Mouse (Mus musculus) central nervous system, embryonic 18 days (tissue): ENCODE measurements around the gene Tmem115. TPM values are rescaled to one million over a fixed set of nuclear protein-coding genes. Genes with fewer than 3 reads are reported as not detected.

Source experiments
- polyA plus RNA-seq: library from polyadenylated mRNA; depleted of rRNA; stranded (reverse); fragments of >200 nt; gene quantifications from 2 replicates; pipeline ENCODE4 v1.2.3, GENCODE M21; 2012; rRNA removed

Gene Tmem115
- 33.6 and 34.5 TPM in 2 replicates for polyA plus RNA-seq

DNA sequence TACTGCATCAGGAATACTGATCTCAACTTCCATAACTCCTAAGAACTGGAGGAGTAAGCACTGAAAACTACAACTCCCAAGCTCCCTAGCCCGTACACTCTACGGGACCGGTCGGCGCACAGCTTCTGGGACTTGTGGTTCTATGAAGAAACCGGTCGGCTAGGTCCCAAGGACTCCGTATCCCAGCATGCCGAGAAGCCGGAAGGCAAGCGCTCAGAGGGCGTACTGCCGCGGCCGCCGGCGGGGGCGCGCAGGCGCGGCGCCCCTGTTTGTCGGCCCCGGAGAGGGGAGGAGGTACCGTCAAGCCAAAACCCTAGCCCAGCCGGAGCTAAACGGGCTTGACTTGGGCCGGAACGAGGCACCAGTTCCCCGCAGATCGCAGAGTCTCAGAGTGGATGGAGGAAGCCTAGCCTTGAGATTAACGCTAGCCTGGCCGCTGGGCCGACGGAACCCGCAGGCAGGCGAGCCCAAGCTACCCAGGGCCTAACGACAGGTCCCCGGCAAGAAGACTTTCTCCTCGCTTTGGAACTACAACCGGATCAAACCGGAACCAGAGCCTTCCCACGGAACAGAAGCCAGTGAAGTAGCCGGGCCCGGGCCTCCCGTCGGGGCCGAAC, at the start of gene Tmem115:
Gene Tmem115, plus strand, starts transcription at position 155 of the 617 bp plus-strand sequence.

DNA sequence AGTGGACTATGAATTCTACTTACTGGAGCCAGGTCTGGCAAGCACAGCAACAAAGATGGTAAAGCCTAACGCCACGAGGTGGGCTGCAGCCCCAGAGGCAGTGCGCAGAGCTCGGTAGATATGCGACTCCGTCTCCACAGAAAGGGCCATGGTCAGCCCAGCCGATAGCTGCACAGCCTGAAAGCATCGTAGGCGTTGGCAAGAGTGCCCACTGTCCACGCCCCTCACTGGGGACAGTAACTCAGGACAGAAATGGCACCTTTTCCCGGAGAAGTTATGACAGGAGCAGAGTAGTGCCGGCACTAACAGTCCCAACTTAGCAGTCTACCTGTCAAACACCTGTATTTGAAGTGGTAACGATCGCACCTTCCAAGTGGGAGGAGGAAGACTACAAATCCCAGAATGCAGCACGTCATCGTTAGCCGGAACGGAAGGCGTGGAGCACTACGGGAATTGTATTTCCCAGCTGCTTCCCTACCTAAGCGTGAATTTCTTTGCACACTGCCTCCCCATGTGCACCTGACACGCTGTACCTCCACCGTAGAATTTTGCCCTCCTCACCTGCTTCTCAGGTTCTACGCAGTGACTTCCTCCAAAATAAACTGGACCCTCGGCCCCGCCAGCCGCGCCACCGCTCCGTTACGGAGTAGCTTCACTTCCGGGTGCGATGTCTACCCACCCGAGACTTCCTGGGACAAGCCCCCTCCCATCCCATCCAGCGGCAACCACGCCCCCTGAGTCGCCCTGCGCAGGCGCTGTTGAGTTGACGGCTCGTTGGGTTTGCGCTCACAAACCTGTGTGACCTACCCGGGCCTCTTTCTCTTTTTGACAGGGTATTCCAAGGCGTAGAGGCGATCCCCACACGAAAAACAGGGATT, 8.0 kb downstream of the Tmem115 start, which contains the start of the genes Cyb561d2 and Nprl2:
Gene Cyb561d2, minus strand, starts transcription at position 720 of the 878 bp plus-strand sequence.
Gene Nprl2, plus strand, starts transcription at position 753 of the 878 bp plus-strand sequence.

DNA sequence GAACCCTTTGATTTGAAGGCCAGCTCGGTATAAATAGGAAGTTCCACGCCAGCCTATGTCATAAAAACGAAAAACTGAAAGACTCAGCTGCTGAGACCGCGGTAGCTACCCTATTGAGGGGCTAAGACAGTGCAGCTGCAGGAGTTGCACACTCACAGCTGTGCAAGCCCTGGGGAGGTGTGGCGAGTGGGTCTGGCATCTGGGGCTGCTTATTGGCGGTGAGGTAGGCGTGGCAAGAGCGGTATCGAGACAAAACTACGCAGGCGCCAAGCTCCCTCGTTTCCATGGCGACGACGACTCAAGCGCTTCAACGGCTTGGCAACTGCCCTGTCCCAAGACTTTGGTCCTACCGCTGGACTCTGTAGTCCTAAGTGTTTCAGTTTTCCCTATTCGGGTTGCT, 13.3 kb downstream of the Tmem115 start, which contains the start of gene Zmynd10:
Gene Zmynd10, plus strand, starts transcription at position 273 of the 400 bp plus-strand sequence.

DNA sequence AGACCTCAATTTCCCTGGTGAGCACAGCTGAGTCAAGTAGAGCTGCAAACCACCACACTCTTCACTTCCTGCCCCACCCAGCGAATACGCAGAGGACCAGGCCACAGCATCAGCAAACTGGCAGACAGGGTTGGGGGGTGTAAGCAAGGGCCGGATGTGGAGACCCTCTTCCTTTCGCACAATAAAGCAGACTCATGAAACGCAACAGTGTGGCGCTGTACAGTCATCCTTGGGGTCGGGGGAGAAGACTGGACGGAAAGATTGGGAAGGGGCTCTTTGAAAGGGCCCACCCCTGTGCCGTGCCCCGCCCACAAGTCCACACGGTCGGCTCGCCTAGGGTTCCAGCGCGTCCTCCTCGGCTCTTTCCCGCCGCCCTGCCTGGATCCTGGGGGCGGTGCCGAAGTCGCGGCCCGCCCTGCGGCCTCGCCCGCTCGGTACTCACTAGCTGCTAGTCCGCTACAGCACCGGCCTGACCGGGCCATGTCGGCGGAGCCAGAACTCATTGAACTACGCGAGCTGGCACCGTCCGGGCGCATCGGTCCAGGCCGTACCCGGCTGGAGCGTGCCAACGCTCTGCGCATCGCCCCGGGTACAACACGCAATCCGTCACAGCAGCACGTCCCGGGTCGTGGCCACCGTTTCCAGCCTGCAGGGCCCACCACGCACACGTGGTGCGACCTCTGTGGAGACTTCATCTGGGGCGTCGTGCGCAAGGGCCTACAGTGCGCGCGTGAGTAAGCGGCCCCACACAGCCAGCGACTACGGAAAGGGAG, 17.6 kb downstream of the Tmem115 start, which contains the start of gene Rassf1:
Gene Rassf1, plus strand, starts transcription at position 439 of the 773 bp plus-strand sequence.

DNA sequence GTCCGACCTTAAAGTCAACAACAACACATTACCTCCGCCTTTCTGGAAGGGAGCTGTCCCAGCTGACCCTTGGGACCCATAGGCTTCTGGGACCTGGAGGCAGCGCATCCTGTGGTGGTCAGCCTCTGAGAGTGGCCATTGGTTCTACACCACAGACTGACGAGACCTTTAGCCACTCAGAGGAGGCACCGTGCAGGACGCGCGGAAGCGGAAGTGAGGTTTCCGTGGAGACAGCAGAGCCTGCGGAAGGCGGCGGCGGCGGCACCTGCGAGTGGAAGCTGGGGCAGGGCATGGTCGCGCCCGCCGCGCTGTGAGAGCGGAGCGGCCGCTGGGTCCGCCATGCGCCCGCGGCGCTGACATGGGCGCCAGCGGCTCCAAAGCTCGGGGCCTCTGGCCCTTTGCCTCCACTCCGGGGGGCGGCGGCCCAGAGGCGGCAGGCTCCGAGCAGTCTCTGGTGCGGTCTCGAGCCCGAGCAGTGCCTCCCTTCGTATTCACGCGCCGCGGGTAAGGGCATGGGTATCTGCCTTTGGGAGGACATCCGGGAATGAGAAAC, 29.4 kb downstream of the Tmem115 start, which contains the start of gene Tusc2:
Gene Tusc2, plus strand, starts transcription at position 227 of the 553 bp plus-strand sequence.

DNA sequence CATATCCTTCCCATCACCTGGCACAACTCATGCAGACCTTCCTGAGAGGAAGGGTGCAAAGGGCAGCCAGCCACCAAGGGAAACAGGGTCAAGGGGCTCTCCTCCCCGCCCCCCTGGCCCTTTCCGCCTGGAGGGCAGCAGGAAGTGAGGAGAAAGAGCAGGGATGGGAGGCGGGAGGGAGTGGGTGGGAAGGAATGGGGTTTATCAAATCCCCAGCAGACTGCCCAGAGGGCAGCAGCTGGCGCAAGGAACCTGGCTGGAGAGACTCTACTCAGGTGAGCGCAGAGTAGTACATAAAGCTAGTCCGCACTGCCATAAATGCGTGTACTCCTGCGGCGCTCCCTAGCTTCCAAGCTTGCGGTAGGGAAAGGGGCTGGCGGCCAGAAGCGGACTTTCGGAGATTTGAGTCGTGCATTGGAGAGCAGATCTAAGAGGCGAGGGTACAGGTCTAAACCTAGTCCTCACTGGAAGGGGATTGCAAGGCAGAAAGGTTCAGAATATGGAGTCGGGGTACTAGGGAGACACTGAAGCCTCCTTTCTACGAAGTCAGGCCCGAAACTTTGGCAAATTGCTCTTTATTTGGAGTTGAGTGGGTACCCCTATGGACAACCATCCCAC, 34.1 kb downstream of the Tmem115 start, which contains the start of gene Hyal2:
Gene Hyal2, plus strand, starts transcription at position 244 of the 618 bp plus-strand sequence.

DNA sequence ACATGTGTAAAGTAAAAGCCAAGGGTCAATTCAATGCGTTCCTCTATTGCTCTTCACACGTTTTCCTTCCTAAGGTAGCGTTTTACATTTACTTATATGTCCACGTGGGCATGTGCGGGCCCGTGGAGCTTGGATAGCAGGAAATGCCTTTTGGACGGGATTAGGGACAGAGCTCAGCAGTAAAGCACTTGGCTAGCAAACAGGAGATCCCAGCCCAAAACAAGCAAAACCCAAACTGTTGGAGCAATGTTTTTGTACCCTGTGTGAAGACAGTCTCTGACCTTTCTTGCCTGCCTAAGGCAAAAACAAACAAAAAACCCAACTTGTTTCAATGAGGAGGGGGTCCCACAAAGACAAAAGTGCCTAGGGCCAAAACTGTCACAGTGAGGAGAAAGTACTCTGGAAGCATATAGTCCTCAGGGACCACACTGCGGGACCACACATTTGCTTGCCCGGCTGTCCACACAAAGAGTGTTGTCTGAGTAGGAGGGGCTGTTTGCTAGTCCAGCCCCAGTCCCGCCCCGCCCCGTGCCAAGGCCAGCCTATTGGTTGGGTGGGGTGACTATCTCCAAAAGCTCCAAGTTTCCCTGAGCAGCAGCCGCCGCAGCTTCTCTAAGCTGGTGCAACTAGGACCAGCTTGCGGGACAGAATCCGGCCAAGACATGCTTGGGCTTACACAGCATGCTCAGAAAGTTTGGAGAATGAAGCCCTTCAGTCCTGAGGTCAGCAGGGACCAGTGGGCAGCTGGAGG, 42.8 kb downstream of the Tmem115 start, which contains the start of gene Hyal1:
Gene Hyal1, plus strand, starts transcription at position 571 of the 751 bp plus-strand sequence.

DNA sequence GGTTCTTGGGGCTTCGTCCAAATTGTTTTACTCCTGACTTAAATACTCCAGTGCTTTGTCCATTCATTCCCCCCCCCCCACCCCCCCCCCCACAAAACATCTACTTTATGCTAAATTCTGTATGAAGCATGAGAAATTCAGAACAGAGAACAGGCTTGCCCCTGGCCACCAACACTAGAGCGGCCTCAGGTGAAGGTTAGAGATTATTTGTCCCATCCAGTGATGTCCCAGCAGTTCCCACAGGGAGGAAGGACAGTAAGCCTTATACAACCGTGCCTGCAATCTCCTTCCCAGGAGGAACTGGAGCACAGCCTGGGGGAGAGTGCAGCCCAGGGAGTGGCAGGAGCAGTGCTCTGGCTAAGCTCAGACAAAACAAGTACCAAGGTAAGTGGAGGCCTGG, 44.8 kb downstream of the Tmem115 start, which contains the start of gene Naa80:
Gene Naa80, plus strand, starts transcription at position 301 of the 400 bp plus-strand sequence.

DNA sequence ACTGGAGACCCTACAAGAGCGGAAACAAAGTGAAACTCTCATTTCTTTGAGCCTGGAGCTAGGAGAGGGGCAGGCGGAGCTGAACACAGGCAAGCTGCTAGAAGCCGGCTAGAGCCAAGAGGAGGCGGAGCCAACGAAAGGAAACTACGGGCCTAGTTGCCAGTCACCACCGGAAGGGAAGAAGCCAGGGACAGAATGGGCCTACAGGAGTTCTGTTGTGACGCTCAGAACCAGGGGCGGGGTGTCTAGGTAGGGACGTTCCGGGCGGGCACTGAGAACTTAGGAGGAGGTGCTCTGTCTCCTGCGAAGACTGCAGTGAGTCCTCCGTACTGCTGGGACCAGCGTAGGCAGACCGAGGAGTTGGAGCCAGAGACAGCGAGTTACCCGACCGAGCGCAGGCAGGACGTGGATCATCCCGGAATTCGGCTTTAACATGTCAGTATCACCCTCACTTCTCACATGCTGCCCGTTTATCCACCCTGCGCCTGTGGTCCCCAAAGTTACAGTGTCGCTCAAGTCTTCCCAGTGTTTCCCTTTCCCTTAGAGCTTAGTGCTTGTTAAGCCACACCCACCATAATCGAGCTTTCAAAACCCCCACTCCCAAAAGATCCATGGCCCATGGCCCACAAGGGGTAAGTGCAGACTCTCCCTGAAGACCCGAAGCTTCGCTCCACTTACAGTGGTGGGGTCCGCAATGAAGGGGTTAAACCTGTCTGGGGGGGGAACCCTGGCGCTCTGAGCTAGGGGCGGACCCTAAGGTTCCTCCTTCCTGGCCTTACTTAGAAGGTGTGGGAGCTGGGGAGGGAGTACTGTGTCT, 47.0 kb downstream of the Tmem115 start, which contains the start of gene Hyal3:
Gene Hyal3, plus strand, starts transcription at position 318 of the 817 bp plus-strand sequence.

DNA sequence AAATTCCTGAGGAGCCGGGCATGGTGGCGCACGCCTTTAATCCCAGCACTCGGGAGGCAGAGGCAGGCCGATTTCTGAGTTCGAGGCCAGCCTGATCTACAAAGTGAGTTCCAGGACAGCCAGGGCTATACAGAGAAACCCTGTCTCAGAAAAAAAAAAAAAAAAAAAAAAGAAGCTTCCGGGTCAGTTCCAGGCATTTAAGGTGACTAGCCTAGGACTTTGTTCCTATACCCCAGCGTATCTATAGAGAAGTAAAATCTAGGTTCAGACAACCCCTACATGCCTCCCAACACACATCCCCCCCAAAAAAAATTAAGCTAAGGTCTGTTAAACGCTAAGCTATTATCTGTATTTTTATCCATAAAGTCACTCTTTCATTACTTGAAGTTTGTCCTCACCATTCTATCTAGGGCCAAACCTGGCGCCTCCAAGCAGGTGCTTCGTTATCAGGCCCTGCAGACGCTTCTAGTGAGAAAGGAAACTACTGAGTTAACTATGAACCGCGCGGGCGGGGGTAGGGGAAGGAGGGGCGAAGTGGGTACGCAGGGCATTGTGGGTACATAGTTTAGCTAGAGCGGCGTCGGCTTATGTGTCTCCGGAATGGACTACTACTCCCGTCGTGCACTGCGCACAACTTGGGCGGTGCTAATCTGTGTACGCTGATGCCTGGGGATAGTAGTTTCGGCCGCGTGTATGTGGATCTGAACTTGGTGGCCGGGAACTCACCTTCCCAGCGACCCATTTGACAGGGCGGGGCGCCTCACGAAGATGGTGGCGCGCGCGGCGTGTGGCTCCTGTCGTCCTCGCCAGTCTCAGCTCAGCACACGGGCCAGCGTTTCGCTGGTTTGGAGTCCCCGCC, 53.5 kb downstream of the Tmem115 start, which contains the start of gene Ifrd2:
Gene Ifrd2, plus strand, starts transcription at position 669 of the 859 bp plus-strand sequence.

Other genes starting within 250 kb of the Tmem115 start
- gene Mapkapk3, start 244.1 kb upstream of the Tmem115 start, polyA plus RNA-seq = 2.1 and 2.8 TPM in 2 replicates
- 8.6 and 9.7 TPM in 2 replicates for gene Cish, start 237.9 kb upstream of the Tmem115 start, polyA plus RNA-seq
- gene Hemk1, start 195.6 kb upstream of the Tmem115 start, polyA plus RNA-seq = 26.8 and 30.0 TPM in 2 replicates
- gene 6430571L13Rik, start 193.3 kb upstream of the Tmem115 start, polyA plus RNA-seq = 7.0 and 8.1 TPM in 2 replicates
- 82.7 and 88.5 TPM in 2 replicates for gene Cacna2d2, start 134.3 kb upstream of the Tmem115 start, polyA plus RNA-seq
- gene Cyb561d2, start 8.2 kb downstream of the Tmem115 start, polyA plus RNA-seq = 47.5 and 52.4 TPM in 2 replicates
- 87.7 and 93.2 TPM in 2 replicates for gene Nprl2, start 8.3 kb downstream of the Tmem115 start, polyA plus RNA-seq
- gene Zmynd10, start 13.4 kb downstream of the Tmem115 start, polyA plus RNA-seq = 8.9 and 9.6 TPM in 2 replicates
- 35.2 and 38.7 TPM in 2 replicates for gene Rassf1, start 17.6 kb downstream of the Tmem115 start, polyA plus RNA-seq
- 96.7 and 108 TPM in 2 replicates for gene Tusc2, start 29.3 kb downstream of the Tmem115 start, polyA plus RNA-seq
- gene Hyal2, start 34.0 kb downstream of the Tmem115 start, polyA plus RNA-seq = 29.8 and 30.5 TPM in 2 replicates
- gene Hyal1, start 43.0 kb downstream of the Tmem115 start, polyA plus RNA-seq = 2.5 and 2.8 TPM in 2 replicates
- 16.6 and 19.8 TPM in 2 replicates for gene Naa80, start 44.9 kb downstream of the Tmem115 start, polyA plus RNA-seq
- 1.2 and 1.5 TPM in 2 replicates for gene Hyal3, start 46.9 kb downstream of the Tmem115 start, polyA plus RNA-seq
- 20.6 and 24.7 TPM in 2 replicates for gene Ifrd2, start 53.7 kb downstream of the Tmem115 start, polyA plus RNA-seq
- 5.4 and 7.5 TPM in 2 replicates for gene Sema3b, start 75.3 kb downstream of the Tmem115 start, polyA plus RNA-seq
- 382 and 399 TPM in 2 replicates for gene Gnai2, start 101.4 kb downstream of the Tmem115 start, polyA plus RNA-seq
- 87.6 and 91.9 TPM in 2 replicates for gene Slc38a3, start 135.6 kb downstream of the Tmem115 start, polyA plus RNA-seq
- gene Gnat1, start 145.8 kb downstream of the Tmem115 start, polyA plus RNA-seq = 0.39 and 0.48 TPM in 2 replicates
- gene Sema3f, start 176.5 kb downstream of the Tmem115 start, polyA plus RNA-seq = 109 and 131 TPM in 2 replicates
- 193 and 212 TPM in 2 replicates for gene Rbm5, start 237.1 kb downstream of the Tmem115 start, polyA plus RNA-seq